Mouse (Mus musculus) kidney, adult 2 months (tissue): ENCODE results near the gene Hsd3b6.

ENCODE experiments used
- CTCF ChIP-seq: fragments of 200-500 bp; conservative IDR thresholded peaks from 2 replicates; pipeline ENCODE4 v1.5.1; 2011; ENCODE audit warnings: low read depth, mild to moderate bottlenecking, control low read depth, low read length, moderate library complexity, mixed read lengths; ENCODE audit not compliant: insufficient read depth, insufficient read length
- POLR2A ChIP-seq: fragments of 200-500 bp; IDR thresholded peaks from one replicate; pipeline ENCODE4 v1.6.1; 2011; ENCODE audit warnings: low read depth, low read length, control low read depth

DNA sequence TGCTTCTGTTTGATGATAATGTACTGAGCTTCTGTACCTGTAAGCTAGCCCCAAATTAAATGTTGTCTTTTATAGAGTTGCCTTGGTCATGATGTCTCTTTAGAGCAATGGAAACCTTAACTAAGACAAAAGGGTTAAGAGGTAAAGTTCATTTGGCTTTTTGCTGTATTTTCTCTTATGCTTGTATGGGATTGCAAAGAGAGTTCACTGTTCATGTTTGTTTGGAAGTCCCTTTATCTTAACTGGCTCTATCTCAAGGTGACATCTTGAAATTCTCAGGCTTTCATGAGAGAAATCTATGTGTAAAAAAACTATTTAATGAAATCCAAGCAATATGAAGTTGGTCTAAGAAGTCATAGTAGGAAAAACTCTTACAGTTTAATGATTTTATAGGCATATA lies 33.3 kb downstream of the Hsd3b6 start:
- TF ChIP-seq CTCF (no peak), POLR2A (no peak)
